Mouse (Mus musculus): ENCODE data around the gene Prg2. TPM values are rescaled to one million over a fixed set of nuclear protein-coding genes. Genes with fewer than 3 reads are reported as not detected.
A peak's percentile ranks its signal among the peaks of the same experiment; 100 is the strongest.

The Prg2 gene
- polyA plus RNA-seq, 1 experiment from 2014 or later: 0.77 TPM

- no peaks in the 10 kb centered on the region for H3K4me1 ChIP-seq
- ATAC-seq (replicated peaks; ENCODE audit: low FRiP score): no peak
- peaks cover 8% of the 10 kb centered on the region for H3K36me3 ChIP-seq
- no peaks in the 10 kb centered on the region for H3K27me3 ChIP-seq
- H3K4me2 ChIP-seq: no peak overlapping the region
- H3K9ac ChIP-seq: no peak overlapping the region
- H3K4me3 ChIP-seq (replicated peaks): no peak overlapping the region
- no peaks in the 10 kb centered on the region for H3K9me3 ChIP-seq (replicated peaks)
- H3K27ac ChIP-seq: no peak overlapping the region
- 89% methylated on average over 7 of the region's 7 CpGs for WGBS
Observed at GRCm38 (mm10) chr2:84964111-84964801, 16.0 kb upstream of the Prg2 start.

DNA sequence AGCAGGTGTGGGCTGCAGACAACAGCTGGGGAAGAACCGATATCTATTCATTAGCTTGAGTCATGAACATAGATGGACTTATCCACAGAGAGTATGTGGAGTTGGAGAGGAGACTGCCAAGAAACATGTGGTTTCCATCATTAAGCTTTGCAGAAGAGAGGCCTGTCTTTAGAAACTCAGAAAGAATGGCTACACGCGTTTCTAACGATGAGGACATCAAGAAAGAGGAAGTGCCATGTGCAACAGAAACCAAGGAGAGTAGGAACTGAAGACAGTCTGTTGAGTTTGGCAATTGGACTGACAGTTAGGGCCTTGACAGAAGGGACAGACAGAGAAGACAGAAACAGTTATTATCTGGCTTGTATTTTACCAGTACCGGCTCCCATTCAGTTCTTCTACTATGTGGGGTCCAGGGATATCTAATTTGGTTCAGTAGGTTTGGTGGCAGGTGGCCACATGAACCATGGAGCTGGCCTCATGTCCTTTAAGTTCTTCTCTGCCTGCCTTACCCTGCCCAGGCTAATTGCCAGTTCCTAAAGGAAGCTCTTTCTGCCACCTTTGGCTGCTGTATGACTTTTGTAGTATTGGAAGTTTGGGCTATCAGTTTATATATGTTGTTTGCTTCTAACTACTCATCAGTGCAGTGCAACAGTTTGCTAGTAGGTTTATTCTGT lies 12.8 kb upstream of the Prg2 start:
- Histone ChIP-seq H3K4me2 (no peak overlapping the region), H3K27ac (no peak overlapping the region), H3K9me3 (replicated peaks) (no peaks in the 10 kb centered on the region), H3K36me3 (no peaks in the 10 kb centered on the region), H3K4me3 (replicated peaks) (no peak overlapping the region), H3K4me1 (no peaks in the 10 kb centered on the region), H3K9ac (no peak overlapping the region), H3K27me3 (no peaks in the 10 kb centered on the region)
- ATAC-seq (replicated peaks; ENCODE audit: low FRiP score): no peak
- 87% methylated on average over 5 of the region's 5 CpGs for WGBS

DNA sequence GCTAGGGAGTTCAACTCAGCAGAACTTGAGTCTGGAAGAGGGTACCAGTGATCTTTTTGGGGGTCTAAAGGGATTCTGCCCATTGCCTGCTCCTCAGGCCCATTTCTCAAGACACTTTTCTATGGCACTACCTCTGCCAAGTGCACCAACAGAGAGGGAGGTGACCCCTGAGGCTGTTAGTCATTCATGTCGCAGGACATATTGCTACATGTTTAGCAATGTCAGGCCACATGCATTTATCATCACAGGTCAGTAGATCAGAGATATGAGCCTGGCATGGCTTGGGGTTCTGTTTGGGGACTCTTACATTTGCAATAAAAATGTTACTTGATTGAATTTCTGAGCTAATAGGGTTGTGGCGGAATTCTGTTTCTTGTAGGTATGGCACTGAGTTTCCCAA lies 4.7 kb upstream of the Prg2 start:
- WGBS: 90% methylated on average over 2 of the region's 2 CpGs
- Histone ChIP-seq H3K9me3 (replicated peaks) (no peaks in the 10 kb centered on the region), H3K27ac (no peak overlapping the region), H3K27me3 (no peaks in the 10 kb centered on the region), H3K4me3 (replicated peaks) (no peak overlapping the region), H3K9ac (no peak overlapping the region), H3K4me2 (no peak overlapping the region), H3K36me3 (no peaks in the 10 kb centered on the region), H3K4me1 (no peaks in the 10 kb centered on the region)
- no peak for ATAC-seq (replicated peaks; ENCODE audit: low FRiP score)

GRCm38 (mm10) chr2:84987930-84988329 lies 7.7 kb downstream of the Prg2 start, which contains the start of gene Prg3:
Gene Prg3, plus strand, starts transcription at chr2:84988215.
- ATAC-seq (replicated peaks; ENCODE audit: low FRiP score): no peak
- no peaks in the 10 kb centered on the region for H3K36me3 ChIP-seq
- H3K9ac ChIP-seq: no peak within 1 kb of the TSS
- no peaks in the 10 kb centered on the region for H3K9me3 ChIP-seq (replicated peaks)
- no peak within 1 kb of the TSS for H3K4me2 ChIP-seq
- 73% methylated on average over 1 of the region's 1 CpGs for WGBS
- no peak within 1 kb of the TSS for H3K4me3 ChIP-seq (replicated peaks)
- H3K27ac ChIP-seq: no peak within 1 kb of the TSS
- no peaks in the 10 kb centered on the region for H3K27me3 ChIP-seq
- H3K4me1 ChIP-seq: no peaks in the 10 kb centered on the region

DNA sequence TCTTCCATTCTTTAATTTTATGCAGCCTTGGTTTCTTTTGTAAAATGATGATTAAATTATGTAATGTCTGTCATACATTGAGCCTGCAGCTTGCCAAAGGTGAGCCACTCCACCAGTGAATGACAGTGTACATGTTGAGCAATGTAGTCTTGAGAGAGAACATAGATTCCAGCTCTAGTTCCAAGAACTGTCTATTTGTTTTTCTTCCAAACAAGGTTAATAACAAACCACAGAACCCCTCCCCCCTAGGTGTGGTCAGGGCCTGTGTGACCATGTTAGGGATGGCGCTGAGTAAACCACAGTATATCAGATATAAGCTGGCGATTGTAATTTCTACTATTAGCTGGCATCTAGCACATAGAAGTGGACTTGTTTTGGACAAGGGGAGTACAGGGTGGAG lies 16.1 kb downstream of the Prg2 start:
- Histone ChIP-seq H3K4me2 (no peak overlapping the region), H3K27me3 (no peaks in the 10 kb centered on the region), H3K27ac (no peak overlapping the region), H3K4me1 (no peaks in the 10 kb centered on the region), H3K36me3 (no peaks in the 10 kb centered on the region), H3K4me3 (replicated peaks) (no peak overlapping the region), H3K9ac (no peak overlapping the region), H3K9me3 (replicated peaks) (no peaks in the 10 kb centered on the region)
- ATAC-seq (replicated peaks; ENCODE audit: low FRiP score): no peak
- 92% methylated on average over 2 of the region's 2 CpGs for WGBS

GRCm38 (mm10) chr2:84999486-85000181 lies 19.4 kb downstream of the Prg2 start:
- Histone ChIP-seq H3K4me2 (no peak overlapping the region), H3K9ac (no peak overlapping the region), H3K9me3 (replicated peaks) (no peaks in the 10 kb centered on the region), H3K27ac (peak overlapping the region; percentile 66), H3K4me1 (no peaks in the 10 kb centered on the region), H3K36me3 (no peaks in the 10 kb centered on the region), H3K4me3 (replicated peaks) (no peak overlapping the region), H3K27me3 (no peaks in the 10 kb centered on the region)
- ATAC-seq (replicated peaks; ENCODE audit: low FRiP score): no peak; the same call in 1 of the 2 replicates
- WGBS: 69% methylated on average over 3 of the region's 3 CpGs

DNA sequence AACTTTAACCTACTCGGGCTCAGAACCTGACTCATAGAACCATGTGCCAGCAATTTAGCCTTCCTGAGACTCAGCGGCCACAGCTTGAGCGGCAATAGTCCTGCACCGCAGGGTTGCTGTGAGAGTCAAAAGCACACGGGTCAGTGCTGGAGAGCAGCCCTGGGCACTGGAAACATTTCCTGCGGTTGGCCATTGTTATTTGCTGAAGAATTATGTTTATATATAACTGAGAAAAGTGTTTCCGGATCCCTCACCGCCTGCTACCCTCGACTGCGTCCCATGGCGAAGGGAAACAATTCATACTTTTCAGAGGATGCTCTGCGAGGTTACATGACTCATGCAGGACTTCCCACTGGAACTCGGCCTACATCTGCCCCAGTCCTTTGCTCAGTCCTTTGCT lies 21.2 kb downstream of the Prg2 start:
- Histone ChIP-seq H3K9ac (no peak overlapping the region), H3K27me3 (no peaks in the 10 kb centered on the region), H3K36me3 (no peaks in the 10 kb centered on the region), H3K4me2 (no peak overlapping the region), H3K4me1 (no peaks in the 10 kb centered on the region), H3K27ac (no peak overlapping the region), H3K4me3 (replicated peaks) (no peak overlapping the region), H3K9me3 (replicated peaks) (no peaks in the 10 kb centered on the region)
- ATAC-seq (replicated peaks; ENCODE audit: low FRiP score): no peak
- WGBS: 83% methylated on average over 13 of the region's 13 CpGs

GRCm38 (mm10) chr2:85002575-85002974 lies 22.3 kb downstream of the Prg2 start:
- 76% methylated on average over 8 of the region's 8 CpGs for WGBS
- ATAC-seq (replicated peaks; ENCODE audit: low FRiP score): no peak

GRCm38 (mm10) chr2:85004341-85004740 lies 24.1 kb downstream of the Prg2 start:
- no peaks in the 10 kb centered on the region for H3K4me1 ChIP-seq
- H3K27me3 ChIP-seq: no peaks in the 10 kb centered on the region
- H3K36me3 ChIP-seq: no peaks in the 10 kb centered on the region
- H3K27ac ChIP-seq: no peak overlapping the region
- 89% methylated on average over 4 of the region's 4 CpGs for WGBS
- H3K9ac ChIP-seq: no peak overlapping the region
- no peak overlapping the region for H3K4me2 ChIP-seq
- H3K9me3 ChIP-seq (replicated peaks): no peaks in the 10 kb centered on the region
- ATAC-seq (replicated peaks; ENCODE audit: low FRiP score): no peak
- H3K4me3 ChIP-seq (replicated peaks): no peak overlapping the region

More at GRCm38 (mm10) chr2:85002575-85002974, 22.3 kb downstream of the Prg2 start:
- Histone ChIP-seq H3K4me1 (no peaks in the 10 kb centered on the region), H3K27ac (no peak overlapping the region), H3K36me3 (no peaks in the 10 kb centered on the region), H3K4me3 (replicated peaks) (no peak overlapping the region), H3K4me2 (no peak overlapping the region), H3K9ac (no peak overlapping the region), H3K9me3 (replicated peaks) (no peaks in the 10 kb centered on the region), H3K27me3 (no peaks in the 10 kb centered on the region)

- Histone ChIP-seq H3K4me2 (no peak overlapping the region), H3K4me3 (replicated peaks) (no peak overlapping the region), H3K9me3 (replicated peaks) (no peaks in the 10 kb centered on the region), H3K9ac (no peak overlapping the region), H3K27ac (no peak overlapping the region), H3K4me1 (peaks cover 4% of the 10 kb centered on the region; the same call in 1 of the 2 replicates), H3K27me3 (no peaks in the 10 kb centered on the region), H3K36me3 (no peaks in the 10 kb centered on the region)
- WGBS: 78% methylated on average over 7 of the region's 7 CpGs
- ATAC-seq (replicated peaks; ENCODE audit: low FRiP score): no peak
Observed at GRCm38 (mm10) chr2:85006600-85006999, 26.3 kb downstream of the Prg2 start.

DNA sequence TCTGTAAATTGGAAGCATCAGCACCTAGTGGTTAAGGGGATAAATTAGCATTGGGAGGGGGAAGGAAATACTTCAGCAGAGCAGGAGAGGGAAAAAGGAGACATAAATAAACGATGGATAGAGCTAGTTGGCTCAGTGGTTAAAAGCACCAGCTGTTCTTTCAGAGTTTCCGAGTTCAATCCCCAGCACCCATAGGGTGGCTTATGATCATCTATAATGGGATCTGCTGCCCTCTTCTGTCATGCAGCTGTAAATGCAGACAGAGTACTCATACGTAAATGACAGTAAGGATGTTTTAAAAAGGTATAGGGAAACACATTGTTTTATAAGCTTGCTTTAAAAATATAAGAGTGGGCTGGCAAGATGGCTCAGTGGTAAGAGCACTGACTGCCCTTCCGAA lies 27.5 kb downstream of the Prg2 start:
- Histone ChIP-seq H3K4me2 (no peak overlapping the region), H3K9ac (no peak overlapping the region), H3K4me1 (peaks cover 11% of the 10 kb centered on the region), H3K36me3 (no peaks in the 10 kb centered on the region), H3K4me3 (replicated peaks) (no peak overlapping the region), H3K27me3 (no peaks in the 10 kb centered on the region), H3K27ac (no peak overlapping the region), H3K9me3 (replicated peaks) (no peaks in the 10 kb centered on the region)
- no peak for ATAC-seq (replicated peaks; ENCODE audit: low FRiP score)
- WGBS: 29% methylated on average over 4 of the region's 4 CpGs

GRCm38 (mm10) chr2:85009212-85009611 lies 29.0 kb downstream of the Prg2 start:
- no peak overlapping the region for H3K9ac ChIP-seq
- no peak for ATAC-seq (replicated peaks; ENCODE audit: low FRiP score)
- no peaks in the 10 kb centered on the region for H3K9me3 ChIP-seq (replicated peaks)
- 63% methylated on average over 2 of the region's 2 CpGs for WGBS
- H3K36me3 ChIP-seq: no peaks in the 10 kb centered on the region
- H3K27me3 ChIP-seq: no peaks in the 10 kb centered on the region
- peaks cover 11% of the 10 kb centered on the region for H3K4me1 ChIP-seq
- no peak overlapping the region for H3K4me2 ChIP-seq
- H3K4me3 ChIP-seq (replicated peaks): no peak overlapping the region
- no peak overlapping the region for H3K27ac ChIP-seq
